Mouse (Mus musculus) layer of hippocampus, adult 9-10 months (tissue): ENCODE results near the gene Chmp2b.

Experiments used
- DNase-seq: peaks from one replicate; pipeline ENCODE4 v3.0.0; 2022; ENCODE audit warnings: low spot score

Chmp2b gene

GRCm38 (mm10) chr16:65561963-65562863 is at the start of gene Chmp2b:
TSS of gene Chmp2b (minus strand) at chr16:65562726.
- DNase-seq, result no peak

- DNase-seq, result no peak
These were observed 49.2 kb upstream of the Chmp2b start for GRCm38 (mm10) chr16:65611678-65612077.

- no peak for DNase-seq
These were observed 38.3 kb upstream of the Chmp2b start for GRCm38 (mm10) chr16:65600798-65601197.

- DNase-seq, result no peak
These were observed 23.8 kb upstream of the Chmp2b start for GRCm38 (mm10) chr16:65586111-65586865.

GRCm38 (mm10) chr16:65585699-65586098 is 23.2 kb upstream of the Chmp2b start:
- DNase-seq, result no peak

- no peak for DNase-seq
These were observed 14.9 kb upstream of the Chmp2b start for GRCm38 (mm10) chr16:65577298-65578029.

GRCm38 (mm10) chr16:65568853-65569252 is 6.3 kb upstream of the Chmp2b start:
- no peak for DNase-seq

GRCm38 (mm10) chr16:65564951-65565350 is 2.4 kb upstream of the Chmp2b start:
- DNase-seq, result no peak

- no peak for DNase-seq
These were observed 1.8 kb upstream of the Chmp2b start for GRCm38 (mm10) chr16:65564306-65564705.

- DNase-seq, result peak; percentile 69
These were observed 309 bp upstream of the Chmp2b start for GRCm38 (mm10) chr16:65562864-65563206.

- no peak for DNase-seq
These were observed 1.2 kb downstream of the Chmp2b start for GRCm38 (mm10) chr16:65560996-65561962.

- no peak for DNase-seq
These were observed 2.9 kb downstream of the Chmp2b start for GRCm38 (mm10) chr16:65559591-65559990.

- DNase-seq, result no peak
These were observed 5.2 kb downstream of the Chmp2b start for GRCm38 (mm10) chr16:65557369-65557768.

- no peak for DNase-seq
These were observed 8.3 kb downstream of the Chmp2b start for GRCm38 (mm10) chr16:65554267-65554666.

- no peak for DNase-seq
These were observed 11.7 kb downstream of the Chmp2b start for GRCm38 (mm10) chr16:65550814-65551213.

GRCm38 (mm10) chr16:65548960-65549359 is 13.6 kb downstream of the Chmp2b start:
- DNase-seq, result no peak

- no peak for DNase-seq
These were observed 18.7 kb downstream of the Chmp2b start for GRCm38 (mm10) chr16:65543676-65544293.

- DNase-seq, result peak; percentile 59
These were observed 29.1 kb downstream of the Chmp2b start for GRCm38 (mm10) chr16:65533315-65533999.

- peak; percentile 67 for DNase-seq
These were observed 30.9 kb downstream of the Chmp2b start for GRCm38 (mm10) chr16:65531663-65532062.

GRCm38 (mm10) chr16:65529589-65529988 is 32.9 kb downstream of the Chmp2b start:
- DNase-seq, result no peak
